Mouse (Mus musculus) midbrain, embryonic 12.5 days (tissue): ENCODE measurements at regions not wholly inside any gene's neighbourhood (a gene's known extent, or its start where the extent isn't known, plus 50 kb on each side); places are given as distances from the start of the nearest gene placed in this dataset. TPM values are rescaled to one million over a fixed set of nuclear protein-coding genes. Genes with fewer than 3 reads are reported as not detected.

ENCODE experiments used
- ATAC-seq: fragments of 200-750 bp; cut with Nextera tagmentation; 2 replicates; pipeline ENCODE4 v1.8.0; 2017; ENCODE audit warnings: low read depth, moderate TSS enrichment, moderate library complexity; ENCODE audit not compliant: low FRiP score
- H3K27ac ChIP-seq: fragments of 300-500 bp; sonication (generic); replicated peaks from 2 replicates; pipeline ENCODE4 v1.5.1; 2016; ENCODE audit warnings: mild to moderate bottlenecking
- H3K27me3 ChIP-seq: fragments of 300-500 bp; sonication (generic); 2 replicates; pipeline ENCODE4 v1.6.1; 2016; ENCODE audit warnings: mild to moderate bottlenecking
- H3K36me3 ChIP-seq: fragments of 300-500 bp; sonication (generic); 2 replicates; pipeline ENCODE4 v1.6.1; 2016
- H3K4me1 ChIP-seq: fragments of 300-500 bp; sonication (generic); 2 replicates; pipeline ENCODE4 v1.6.1; 2016
- H3K4me2 ChIP-seq: fragments of 300-500 bp; sonication (generic); replicated peaks from 2 replicates; pipeline ENCODE4 v1.6.1; 2016; ENCODE audit warnings: mild to moderate bottlenecking, moderate library complexity
- H3K4me3 ChIP-seq: fragments of 300-500 bp; sonication (generic); 2 replicates; pipeline ENCODE4 v1.5.1; 2016; ENCODE audit warnings: mild to moderate bottlenecking
- H3K9ac ChIP-seq: fragments of 300-500 bp; sonication (generic); replicated peaks from 2 replicates; pipeline ENCODE4 v1.6.1; 2016; ENCODE audit warnings: mild to moderate bottlenecking, moderate library complexity
- H3K9me3 ChIP-seq: fragments of 300-500 bp; sonication (generic); 2 replicates; pipeline ENCODE4 v1.6.1; 2016; ENCODE audit warnings: mild to moderate bottlenecking
- WGBS: fragments of 180-500 bp; shearing (Covaris S2); methylation state at CpG from one replicate; pipeline ENCODE4 v1.1.7; 2016; 5-methylcytosine and 5-hydroxymethylcytosine counted together
- microRNA-seq: library from miRNA; unstranded; fragments of <30 nt; microRNA quantifications from one replicate; pipeline ENCODE4, GENCODE M21; 2017

- Histone ChIP-seq H3K9me3 (no peaks in the 10 kb centered on the region), H3K36me3 (peaks cover 28% of the 10 kb centered on the region), H3K27ac (no peak overlapping the region), H3K4me1 (no peaks in the 10 kb centered on the region), H3K27me3 (no peaks in the 10 kb centered on the region), H3K4me2 (no peak overlapping the region), H3K9ac (no peak overlapping the region), H3K4me3 (no peak overlapping the region)
- ATAC-seq = no peak
- WGBS = 95% methylated on average over 11 of the region's 11 CpGs
Measured at GRCm38 (mm10) chr13:119339762-119340161, 88.6 kb upstream of the Paip1 start.

DNA sequence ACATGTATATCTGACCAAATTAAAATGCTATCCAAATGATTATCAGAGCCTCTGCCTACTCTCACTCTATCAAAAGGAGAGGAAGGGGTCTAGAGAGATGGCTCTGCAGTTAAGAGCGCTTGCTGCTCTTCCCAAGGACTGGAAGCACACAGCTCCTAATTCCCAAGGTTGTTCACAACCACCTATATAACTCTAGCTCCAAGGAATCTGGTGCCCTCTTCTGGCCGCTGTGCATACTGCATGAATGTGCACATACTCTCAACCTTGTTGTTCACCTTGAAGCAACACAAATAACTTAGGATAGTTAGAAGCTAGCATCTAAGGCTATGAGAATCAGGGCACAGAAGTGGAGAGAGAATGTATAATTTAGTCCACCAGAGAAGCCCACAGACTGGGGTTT is 86.6 kb upstream of the Paip1 start:
- 45% methylated on average over 2 of the region's 2 CpGs for WGBS
- peak; percentile 54; the same call in 1 of the 2 replicates for ATAC-seq
- Histone ChIP-seq H3K27me3 (no peaks in the 10 kb centered on the region), H3K4me3 (no peak overlapping the region), H3K9me3 (no peaks in the 10 kb centered on the region), H3K4me2 (no peak overlapping the region), H3K9ac (no peak overlapping the region), H3K4me1 (no peaks in the 10 kb centered on the region), H3K27ac (no peak overlapping the region), H3K36me3 (peaks cover 21% of the 10 kb centered on the region)

DNA sequence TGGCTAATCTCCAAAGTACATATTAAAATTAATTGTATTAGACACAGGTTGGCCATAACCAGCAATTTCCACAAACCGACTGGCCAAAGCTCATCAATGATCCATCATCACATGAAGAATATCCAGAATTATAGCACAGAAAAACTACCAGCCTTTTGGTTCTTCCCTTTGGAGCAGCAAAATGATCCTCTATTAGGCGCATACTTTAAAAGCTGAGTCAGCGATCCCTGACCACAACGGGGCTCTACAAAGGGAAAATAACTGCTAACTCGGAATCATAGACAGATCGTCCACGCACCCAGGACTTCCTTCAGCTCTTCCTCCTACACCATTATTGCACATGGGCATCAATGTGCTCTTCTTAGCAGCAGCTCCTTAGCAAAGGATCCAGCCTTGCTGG is 85.6 kb upstream of the Paip1 start:
- ATAC-seq = no peak
- H3K36me3 ChIP-seq = peaks cover 16% of the 10 kb centered on the region
- H3K4me3 ChIP-seq = no peak overlapping the region
- no peaks in the 10 kb centered on the region for H3K9me3 ChIP-seq
- H3K27ac ChIP-seq = no peak overlapping the region
- no peaks in the 10 kb centered on the region for H3K27me3 ChIP-seq
- H3K4me2 ChIP-seq = no peak overlapping the region
- WGBS = 96% methylated on average over 7 of the region's 7 CpGs
- H3K4me1 ChIP-seq = no peaks in the 10 kb centered on the region
- no peak overlapping the region for H3K9ac ChIP-seq

GRCm38 (mm10) chr13:119347988-119348387 is 80.4 kb upstream of the Paip1 start:
- Histone ChIP-seq H3K4me1 (no peaks in the 10 kb centered on the region), H3K4me2 (no peak overlapping the region), H3K27me3 (no peaks in the 10 kb centered on the region), H3K9ac (no peak overlapping the region), H3K4me3 (no peak overlapping the region), H3K36me3 (peaks cover 13% of the 10 kb centered on the region), H3K9me3 (no peaks in the 10 kb centered on the region), H3K27ac (no peak overlapping the region)
- no peak for ATAC-seq
- WGBS = 93% methylated on average over 3 of the region's 3 CpGs

GRCm38 (mm10) chr13:119351346-119351745 is 77.1 kb upstream of the Paip1 start:
- H3K4me1 ChIP-seq = no peaks in the 10 kb centered on the region
- 68% methylated on average over 13 of the region's 13 CpGs for WGBS
- H3K4me3 ChIP-seq = no peak overlapping the region
- H3K4me2 ChIP-seq = no peak overlapping the region
- ATAC-seq = peak; percentile 61
- H3K36me3 ChIP-seq = peaks cover 36% of the 10 kb centered on the region
- no peaks in the 10 kb centered on the region for H3K9me3 ChIP-seq
- H3K27me3 ChIP-seq = no peaks in the 10 kb centered on the region
- H3K9ac ChIP-seq = no peak overlapping the region
- no peak overlapping the region for H3K27ac ChIP-seq

DNA sequence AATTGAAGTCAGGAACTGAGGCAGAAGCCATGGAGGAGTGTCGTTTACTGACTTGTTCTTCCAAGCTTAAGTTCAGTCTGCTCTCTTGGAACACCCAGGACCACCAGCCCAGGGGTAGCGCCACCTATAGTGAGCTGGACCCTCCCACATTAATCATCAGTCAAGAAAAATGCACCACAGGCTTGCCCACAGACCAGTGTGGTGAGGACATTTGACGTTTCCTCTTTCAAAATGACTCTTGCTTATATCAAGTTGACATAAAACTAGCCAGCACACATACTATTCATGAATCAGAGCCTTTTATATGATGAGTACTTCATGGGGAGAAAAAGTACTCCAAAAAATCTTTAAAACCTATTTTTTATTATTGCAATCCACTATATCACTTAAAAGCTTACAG is 69.7 kb upstream of the Paip1 start:
- no peak overlapping the region for H3K27ac ChIP-seq
- H3K9me3 ChIP-seq = no peaks in the 10 kb centered on the region
- H3K9ac ChIP-seq = no peak overlapping the region
- H3K4me3 ChIP-seq = no peak overlapping the region
- H3K4me1 ChIP-seq = no peaks in the 10 kb centered on the region
- no peak overlapping the region for H3K4me2 ChIP-seq
- 82% methylated on average over 3 of the region's 3 CpGs for WGBS
- peaks cover 50% of the 10 kb centered on the region for H3K36me3 ChIP-seq
- no peaks in the 10 kb centered on the region for H3K27me3 ChIP-seq
- no peak for ATAC-seq

DNA sequence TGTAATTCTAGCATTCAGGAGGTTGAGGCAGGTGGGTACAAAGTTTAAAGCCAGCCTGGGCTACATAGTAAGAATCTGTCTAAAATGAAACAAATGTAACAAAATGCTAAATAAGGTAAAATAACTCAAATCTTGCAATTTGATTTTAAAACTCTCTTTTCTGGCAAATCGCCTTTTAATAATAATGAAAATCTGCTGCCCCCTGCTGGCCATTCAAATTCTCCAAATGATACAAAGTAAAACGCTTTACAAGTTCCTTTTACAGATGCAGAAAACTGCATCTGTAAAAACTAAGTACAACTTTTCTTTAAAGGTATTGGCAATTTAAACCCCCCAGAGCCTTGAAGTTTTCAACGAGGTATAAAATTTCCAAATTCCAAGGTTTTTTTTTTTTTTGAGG is 65.0 kb upstream of the Paip1 start:
- Histone ChIP-seq H3K36me3 (peaks cover 24% of the 10 kb centered on the region), H3K4me2 (no peak overlapping the region), H3K4me3 (no peak overlapping the region), H3K27me3 (no peaks in the 10 kb centered on the region), H3K4me1 (no peaks in the 10 kb centered on the region), H3K9ac (no peak overlapping the region), H3K9me3 (no peaks in the 10 kb centered on the region), H3K27ac (no peak overlapping the region)
- 66% methylated on average over 3 of the region's 3 CpGs for WGBS
- ATAC-seq = no peak

DNA sequence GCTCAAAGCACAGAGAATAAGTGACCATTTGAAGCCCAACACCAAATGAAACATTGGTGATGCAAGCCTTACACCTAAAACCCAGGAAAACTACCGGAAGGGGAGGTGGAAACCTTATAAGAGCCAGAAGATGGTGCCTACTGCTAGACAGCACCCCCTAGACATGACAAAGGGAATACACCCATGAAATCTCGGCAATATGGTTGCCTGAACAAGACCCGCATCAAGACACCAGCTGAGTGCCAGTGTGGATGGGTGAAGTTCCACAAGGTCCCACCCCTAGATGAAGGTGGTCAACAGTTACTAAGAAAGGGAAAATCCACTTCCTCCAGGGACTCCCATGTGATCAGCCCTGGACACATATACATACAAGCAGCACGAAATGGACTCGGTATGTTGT is 64.2 kb upstream of the Paip1 start:
- Histone ChIP-seq H3K27ac (no peak overlapping the region), H3K27me3 (no peaks in the 10 kb centered on the region), H3K36me3 (peaks cover 30% of the 10 kb centered on the region), H3K4me1 (no peaks in the 10 kb centered on the region), H3K4me2 (no peak overlapping the region), H3K4me3 (no peak overlapping the region), H3K9me3 (no peaks in the 10 kb centered on the region), H3K9ac (no peak overlapping the region)
- 91% methylated on average over 5 of the region's 5 CpGs for WGBS
- peak; percentile 56; the same call in 1 of the 2 replicates for ATAC-seq

DNA sequence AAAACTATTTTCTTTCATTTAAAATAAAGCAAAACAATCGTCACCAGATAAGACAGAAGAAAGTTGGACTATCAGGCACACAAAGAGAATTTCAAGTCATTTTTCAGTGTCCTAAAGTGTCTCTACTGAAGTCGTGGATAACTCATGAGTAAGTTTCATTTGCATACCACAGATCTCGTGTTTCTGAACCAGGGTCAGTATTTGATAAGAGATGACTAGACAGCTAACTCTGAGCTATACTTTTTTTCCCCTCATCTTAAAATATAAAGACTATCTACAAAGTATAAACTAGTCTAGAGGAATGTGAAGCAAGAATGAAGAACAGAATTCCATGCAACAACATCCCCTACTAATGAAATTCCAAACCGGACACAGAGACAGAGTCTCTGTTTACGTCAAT is 60.9 kb upstream of the Paip1 start:
- no peak for ATAC-seq
- no peak overlapping the region for H3K9ac ChIP-seq
- peaks cover 39% of the 10 kb centered on the region for H3K36me3 ChIP-seq
- WGBS = 92% methylated on average over 5 of the region's 5 CpGs
- H3K9me3 ChIP-seq = no peaks in the 10 kb centered on the region
- no peaks in the 10 kb centered on the region for H3K4me1 ChIP-seq
- H3K27ac ChIP-seq = no peak overlapping the region
- H3K4me3 ChIP-seq = no peak overlapping the region
- no peak overlapping the region for H3K4me2 ChIP-seq
- H3K27me3 ChIP-seq = no peaks in the 10 kb centered on the region

GRCm38 (mm10) chr13:119378404-119379037 is 49.9 kb upstream of the Paip1 start:
- no peak overlapping the region for H3K4me3 ChIP-seq
- no peak overlapping the region for H3K4me2 ChIP-seq
- H3K4me1 ChIP-seq = no peaks in the 10 kb centered on the region
- 50% methylated on average over 5 of the region's 5 CpGs for WGBS
- no peak overlapping the region for H3K9ac ChIP-seq
- H3K27ac ChIP-seq = no peak overlapping the region
- ATAC-seq = peak; percentile 54
- H3K9me3 ChIP-seq = no peaks in the 10 kb centered on the region
- no peaks in the 10 kb centered on the region for H3K27me3 ChIP-seq
- H3K36me3 ChIP-seq = peaks cover 29% of the 10 kb centered on the region

Small RNAs in the stretch of these regions (microRNA-seq; reads per million reads assigned to microRNA genes)
- gene Gm44488 = not detected
